Mouse (Mus musculus): ENCODE measurements around the gene Raph1. TPM values are rescaled to one million over a fixed set of nuclear protein-coding genes. Genes with fewer than 3 reads are reported as not detected.

Gene Raph1
- polyA plus RNA-seq, 1 experiment from 2014 or later: 51.7 TPM

DNA sequence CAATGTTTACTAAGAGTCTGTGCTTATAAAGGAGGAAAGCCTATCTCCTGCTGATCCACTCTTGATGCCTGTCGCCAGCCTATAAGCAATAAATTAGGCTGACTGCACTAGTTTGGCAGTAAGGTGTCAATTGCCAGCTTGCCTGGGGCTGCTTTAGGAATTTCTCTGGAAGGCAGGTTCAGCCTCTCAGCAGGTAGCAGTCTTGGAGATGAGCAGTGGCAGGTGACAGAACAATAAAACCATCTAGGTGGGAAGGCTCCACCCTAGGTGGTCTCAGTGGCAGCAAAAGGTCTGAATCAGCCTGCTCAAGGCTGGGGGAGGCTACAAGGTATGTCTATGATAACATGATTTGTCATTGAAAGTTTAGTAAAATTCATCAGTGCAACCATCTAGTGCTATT is 134.4 kb downstream of the Raph1 start:
- no peak overlapping the region for H3K4me3 ChIP-seq
- H3K27me3 ChIP-seq: no peaks in the 10 kb centered on the region
- H3K4me1 ChIP-seq (replicated peaks): peaks cover 3% of the 10 kb centered on the region
- ATAC-seq (replicated peaks; ENCODE audit: insufficient number of reproducible peaks, insufficient read depth, low FRiP score, low read depth): no peak
- H3K36me3 ChIP-seq: peaks cover 3% of the 10 kb centered on the region
- no peak overlapping the region for H3K27ac ChIP-seq
- no peak overlapping the region for H3K4me2 ChIP-seq
- WGBS: 49% methylated on average over 1 of the region's 1 CpGs
- H3K9me3 ChIP-seq (replicated peaks): no peaks in the 10 kb centered on the region
- H3K9ac ChIP-seq: no peak overlapping the region

Small RNAs within 50 kb of the gene (microRNA-seq; reads per million reads assigned to microRNA genes)
- not detected for gene Gm23762

Other genes starting within 250 kb of the Raph1 start
- 22.3 and 27.5 TPM in 2 replicates for gene Cyp20a1, start 223.8 kb downstream of the Raph1 start, polyA plus RNA-seq (2015; fragmentation: Nextera tagmentation; extraction: Ambion mirVana)
- 22.4 and 25.4 TPM in 2 replicates for gene Abi2, start 157.5 kb downstream of the Raph1 start, polyA plus RNA-seq (2015; fragmentation: Nextera tagmentation; extraction: Ambion mirVana)
- 0.33 and 1.1 TPM in 2 replicates for gene Cd28, start 149.7 kb upstream of the Raph1 start, polyA plus RNA-seq (2015; fragmentation: Nextera tagmentation; extraction: Ambion mirVana)

All from heart, embryonic 15.5 days (tissue).